Mouse (Mus musculus): ENCODE results near the gene Agpat2.

DNA sequence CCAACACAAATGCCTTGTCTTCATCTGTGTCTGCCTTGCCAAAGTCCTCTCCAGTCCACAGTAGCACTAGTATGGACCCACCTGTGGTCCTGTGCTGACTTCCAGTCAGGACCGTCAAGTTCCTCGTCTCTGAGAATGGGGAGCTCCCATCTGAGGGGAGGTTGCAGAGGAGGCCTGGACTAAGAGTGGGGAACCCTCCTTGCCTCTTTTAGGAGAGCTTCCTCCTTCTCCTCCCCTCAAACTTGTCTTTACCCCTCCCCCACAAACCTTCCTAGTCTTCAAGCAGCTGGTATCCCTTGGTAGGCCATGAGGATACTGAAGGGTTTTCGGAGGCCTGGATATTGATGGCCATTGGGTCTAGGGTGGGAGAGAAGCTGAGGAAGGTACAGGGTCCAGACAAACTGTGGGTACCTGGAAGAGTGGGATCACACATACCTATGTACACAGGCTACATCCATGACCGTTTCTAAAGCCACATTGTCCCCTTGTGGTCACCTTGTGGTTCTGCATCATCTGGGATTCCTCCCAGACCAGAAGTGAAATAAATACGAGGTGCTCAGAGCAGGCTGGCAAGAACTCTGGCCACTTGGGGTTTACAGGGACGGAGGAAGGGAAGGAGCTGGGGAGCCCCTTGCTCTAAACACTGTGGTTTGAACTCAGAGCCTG lies 42.7 kb downstream of the Agpat2 start:
- TF ChIP-seq CTCF (IDR thresholded peaks at IDR 0.05; ENCODE audit: insufficient read depth, low read length) (peak; percentile 57), POLR2A (IDR thresholded peaks at IDR 0.05; ENCODE audit: borderline replicate concordance, extremely low read depth, low read depth, low read length) (no peak)

All from lung, adult 2 months (tissue).